Mouse (Mus musculus): ENCODE results near the gene Insrr. TPM values are rescaled to one million over a fixed set of nuclear protein-coding genes. Genes with fewer than 3 reads are reported as not detected.

Insrr gene
- polyA plus RNA-seq, 1 experiment, result not detected

DNA sequence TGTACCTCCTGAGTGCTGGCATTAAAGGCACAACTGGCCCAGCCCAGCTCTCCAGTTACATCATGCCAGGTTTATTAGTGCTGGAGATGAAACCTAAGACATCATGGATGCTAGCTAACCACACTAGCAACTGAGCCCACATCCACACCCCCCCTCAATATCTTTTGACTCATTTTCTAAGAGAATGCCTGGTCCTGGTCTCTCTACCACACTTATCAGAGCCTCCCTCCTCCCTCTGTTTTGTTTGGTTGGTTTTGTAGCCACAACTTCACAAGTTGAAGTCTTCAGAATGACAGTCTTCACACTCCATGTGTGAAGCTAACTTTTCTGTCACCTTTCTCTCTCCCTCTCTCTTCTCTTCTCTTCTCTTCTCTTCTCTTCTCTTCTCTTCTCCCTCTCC, 44.1 kb downstream of the Insrr start:
- H3K9me3 ChIP-seq (ENCODE audit: control insufficient read depth, low read length), result no peaks in the 10 kb centered on the region
- no peaks in the 10 kb centered on the region for H3K36me3 ChIP-seq (ENCODE audit: control insufficient read depth)
- H3K4me3 ChIP-seq (replicated peaks), result no peak overlapping the region

DNA sequence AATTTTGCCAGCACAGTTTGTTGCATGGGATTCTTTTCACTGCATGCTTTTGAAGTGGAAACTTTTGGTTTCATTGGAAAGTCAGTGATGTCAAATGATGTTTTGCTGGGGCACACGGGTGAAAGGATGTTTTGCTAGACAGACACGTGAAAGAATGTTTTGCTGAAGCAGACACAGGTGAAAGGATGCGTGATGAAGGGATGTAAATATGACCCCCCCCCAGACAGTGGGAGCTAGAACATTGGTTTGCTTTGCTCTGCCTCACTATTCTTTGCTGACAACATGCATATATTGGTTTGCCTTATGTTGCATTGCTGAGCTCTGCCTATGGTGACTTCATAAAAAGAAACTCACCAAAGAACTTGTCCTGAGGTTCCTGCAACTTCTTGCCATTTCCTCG, 48.2 kb downstream of the Insrr start:
- no peak overlapping the region for H3K4me3 ChIP-seq (replicated peaks)
- TF ChIP-seq GATA1 (IDR thresholded peaks at IDR 0.05; ENCODE audit: low read length), result no peak
- TF ChIP-seq TAL1 (IDR thresholded peaks at IDR 0.05; ENCODE audit: low read length), result no peak
- no peaks in the 10 kb centered on the region for H3K4me1 ChIP-seq (ENCODE audit: control insufficient read depth)
- no peaks in the 10 kb centered on the region for H3K9me3 ChIP-seq (ENCODE audit: control insufficient read depth, low read length)
- no peaks in the 10 kb centered on the region for H3K36me3 ChIP-seq (ENCODE audit: control insufficient read depth)
- H3K27me3 ChIP-seq (ENCODE audit: control insufficient read depth), result peaks cover 5% of the 10 kb centered on the region

More for the DNA sequence above, 44.1 kb downstream of the Insrr start:
- TF ChIP-seq TAL1 (IDR thresholded peaks at IDR 0.05; ENCODE audit: low read length) (no peak), GATA1 (IDR thresholded peaks at IDR 0.05; ENCODE audit: low read length) (no peak)
- peaks cover 6% of the 10 kb centered on the region; the same call in 1 of the 2 replicates for H3K27me3 ChIP-seq (ENCODE audit: control insufficient read depth)
- H3K4me1 ChIP-seq (ENCODE audit: control insufficient read depth), result no peaks in the 10 kb centered on the region

GRCm38 (mm10) chr3:87846186-87846585, 49.4 kb downstream of the Insrr start:
- no peaks in the 10 kb centered on the region for H3K4me1 ChIP-seq (ENCODE audit: control insufficient read depth)
- H3K27me3 ChIP-seq (ENCODE audit: control insufficient read depth), result peaks cover 3% of the 10 kb centered on the region; the same call in 1 of the 2 replicates
- H3K4me3 ChIP-seq (replicated peaks), result no peak overlapping the region
- H3K9me3 ChIP-seq (ENCODE audit: control insufficient read depth, low read length), result no peaks in the 10 kb centered on the region
- no peak for TF ChIP-seq GATA1 (IDR thresholded peaks at IDR 0.05; ENCODE audit: low read length)
- TF ChIP-seq TAL1 (IDR thresholded peaks at IDR 0.05; ENCODE audit: low read length), result no peak
- no peaks in the 10 kb centered on the region for H3K36me3 ChIP-seq (ENCODE audit: control insufficient read depth)

GRCm38 (mm10) chr3:87846650-87847110, 49.9 kb downstream of the Insrr start, which contains the start of gene Sh2d2a:
Gene Sh2d2a (plus strand): TSS chr3:87846755.
- H3K4me3 ChIP-seq (replicated peaks), result no peak within 1 kb of the TSS

DNA sequence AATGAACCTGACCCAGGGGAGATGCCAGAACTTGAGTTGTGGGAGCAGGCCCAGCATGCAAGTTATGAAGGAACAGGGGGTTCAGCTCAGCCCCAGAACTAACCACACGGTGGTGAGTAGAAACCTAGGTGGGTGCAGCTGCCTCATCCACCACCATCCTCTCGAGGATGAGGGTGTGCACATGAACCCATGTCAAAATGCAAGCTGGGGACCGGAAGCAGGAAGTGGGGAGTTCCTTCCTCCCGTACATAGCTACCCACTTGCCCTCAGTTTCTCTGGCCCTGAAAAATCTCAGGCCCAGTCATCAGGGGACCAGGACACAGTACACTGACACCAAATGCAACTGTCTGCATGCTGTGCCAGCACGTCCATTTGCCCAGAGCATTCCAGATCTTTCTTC, 50.9 kb downstream of the Insrr start:
- peaks cover 3% of the 10 kb centered on the region; the same call in 1 of the 2 replicates for H3K27me3 ChIP-seq (ENCODE audit: control insufficient read depth)
- TF ChIP-seq GATA1 (IDR thresholded peaks at IDR 0.05; ENCODE audit: low read length), result no peak
- no peaks in the 10 kb centered on the region for H3K36me3 ChIP-seq (ENCODE audit: control insufficient read depth)
- H3K4me3 ChIP-seq (replicated peaks), result no peak overlapping the region
- H3K4me1 ChIP-seq (ENCODE audit: control insufficient read depth), result peaks cover 3% of the 10 kb centered on the region; the same call in 1 of the 2 replicates
- H3K9me3 ChIP-seq (ENCODE audit: control insufficient read depth, low read length), result no peaks in the 10 kb centered on the region

More at GRCm38 (mm10) chr3:87846650-87847110, 49.9 kb downstream of the Insrr start, which contains the start of gene Sh2d2a:
- TF ChIP-seq TAL1 (IDR thresholded peaks at IDR 0.05; ENCODE audit: low read length) (no peak), GATA1 (IDR thresholded peaks at IDR 0.05; ENCODE audit: low read length) (no peak)
- H3K9me3 ChIP-seq (ENCODE audit: control insufficient read depth, low read length), result no peaks in the 10 kb centered on the region
- H3K4me1 ChIP-seq (ENCODE audit: control insufficient read depth), result no peaks in the 10 kb centered on the region
- peaks cover 3% of the 10 kb centered on the region; the same call in 1 of the 2 replicates for H3K27me3 ChIP-seq (ENCODE audit: control insufficient read depth)
- H3K36me3 ChIP-seq (ENCODE audit: control insufficient read depth), result no peaks in the 10 kb centered on the region

GRCm38 (mm10) chr3:87849117-87849516, 52.4 kb downstream of the Insrr start:
- Histone ChIP-seq H3K4me1 (ENCODE audit: control insufficient read depth) (peaks cover 3% of the 10 kb centered on the region; the same call in 1 of the 2 replicates), H3K36me3 (ENCODE audit: control insufficient read depth) (no peaks in the 10 kb centered on the region), H3K4me3 (replicated peaks) (no peak overlapping the region), H3K9me3 (ENCODE audit: control insufficient read depth, low read length) (no peaks in the 10 kb centered on the region), H3K27me3 (ENCODE audit: control insufficient read depth) (peaks cover 3% of the 10 kb centered on the region; the same call in 1 of the 2 replicates)
- TF ChIP-seq TAL1 (IDR thresholded peaks at IDR 0.05; ENCODE audit: low read length) (no peak), GATA1 (IDR thresholded peaks at IDR 0.05; ENCODE audit: low read length) (no peak)

- Histone ChIP-seq H3K4me1 (ENCODE audit: control insufficient read depth) (peaks cover 3% of the 10 kb centered on the region), H3K27me3 (ENCODE audit: control insufficient read depth) (no peaks in the 10 kb centered on the region), H3K4me3 (replicated peaks) (no peak overlapping the region), H3K36me3 (ENCODE audit: control insufficient read depth) (peaks cover 42% of the 10 kb centered on the region), H3K9me3 (ENCODE audit: control insufficient read depth, low read length) (no peaks in the 10 kb centered on the region)
- TF ChIP-seq TAL1 (IDR thresholded peaks at IDR 0.05; ENCODE audit: low read length), result no peak
- no peak for TF ChIP-seq GATA1 (IDR thresholded peaks at IDR 0.05; ENCODE audit: low read length)
Measured at GRCm38 (mm10) chr3:87854795-87855568, 58.2 kb downstream of the Insrr start.

GRCm38 (mm10) chr3:87855936-87856335, 59.2 kb downstream of the Insrr start:
- Histone ChIP-seq H3K4me3 (replicated peaks) (no peak overlapping the region), H3K9me3 (ENCODE audit: control insufficient read depth, low read length) (no peaks in the 10 kb centered on the region), H3K27me3 (ENCODE audit: control insufficient read depth) (no peaks in the 10 kb centered on the region), H3K36me3 (ENCODE audit: control insufficient read depth) (peaks cover 51% of the 10 kb centered on the region), H3K4me1 (ENCODE audit: control insufficient read depth) (peaks cover 3% of the 10 kb centered on the region)
- no peak for TF ChIP-seq TAL1 (IDR thresholded peaks at IDR 0.05; ENCODE audit: low read length)
- no peak for TF ChIP-seq GATA1 (IDR thresholded peaks at IDR 0.05; ENCODE audit: low read length)

- Histone ChIP-seq H3K27me3 (ENCODE audit: control insufficient read depth) (no peaks in the 10 kb centered on the region), H3K9me3 (ENCODE audit: control insufficient read depth, low read length) (no peaks in the 10 kb centered on the region), H3K4me3 (replicated peaks) (no peak overlapping the region), H3K36me3 (ENCODE audit: control insufficient read depth) (peaks cover 67% of the 10 kb centered on the region), H3K4me1 (ENCODE audit: control insufficient read depth) (no peaks in the 10 kb centered on the region; the same call in 1 of the 2 replicates)
- TF ChIP-seq GATA1 (IDR thresholded peaks at IDR 0.05; ENCODE audit: low read length) (no peak), TAL1 (IDR thresholded peaks at IDR 0.05; ENCODE audit: low read length) (no peak)
Measured at GRCm38 (mm10) chr3:87857666-87858065, 60.9 kb downstream of the Insrr start.
